Mouse (Mus musculus) lung, postnatal 0 days (tissue): ENCODE results near the gene Safb2. TPM values are rescaled to one million over a fixed set of nuclear protein-coding genes. Genes with fewer than 3 reads are reported as not detected.
A peak's percentile ranks its signal among the peaks of the same experiment; 100 is the strongest.

Source experiments
- ATAC-seq: fragments of 200-750 bp; cut with Nextera tagmentation; 2 replicates; pipeline ENCODE4 v1.8.0; 2017; ENCODE audit warnings: moderate library complexity
- DNase-seq: peaks from one replicate; pipeline ENCODE4 v3.0.0-alpha.2; 2016; ENCODE audit warnings: low spot score
- H3K27ac ChIP-seq: fragments of 300-500 bp; sonication (generic); 2 replicates; pipeline ENCODE4 v1.5.1; 2014; ENCODE audit warnings: antibody characterized with exemption, mild to moderate bottlenecking, low read length, mixed read lengths
- H3K27me3 ChIP-seq: fragments of 300-500 bp; sonication (generic); replicated peaks from 2 replicates; pipeline ENCODE4 v1.6.1; 2014; ENCODE audit warnings: low read length, mixed read lengths; ENCODE audit not compliant: insufficient read depth
- H3K36me3 ChIP-seq: fragments of 300-500 bp; sonication (generic); 2 replicates; pipeline ENCODE4 v1.6.1; 2014; ENCODE audit warnings: low read length, mixed read lengths; ENCODE audit not compliant: insufficient read depth
- H3K4me1 ChIP-seq: fragments of 300-500 bp; sonication (generic); 2 replicates; pipeline ENCODE4 v1.6.1; 2014; ENCODE audit warnings: antibody characterized with exemption, low read depth, low read length, mixed read lengths; ENCODE audit not compliant: insufficient read depth
- H3K4me2 ChIP-seq: fragments of 300-500 bp; sonication (generic); replicated peaks from 2 replicates; pipeline ENCODE4 v1.6.1; 2014; ENCODE audit warnings: low read depth, mild to moderate bottlenecking, low read length, moderate library complexity, mixed read lengths
- H3K4me3 ChIP-seq: fragments of 300-500 bp; sonication (generic); 2 replicates; pipeline ENCODE4 v1.5.1; 2014; ENCODE audit warnings: low read depth, low read length
- H3K9ac ChIP-seq: fragments of 300-500 bp; sonication (generic); replicated peaks from 2 replicates; pipeline ENCODE4 v1.6.1; 2014; ENCODE audit warnings: low read depth, mild to moderate bottlenecking
- H3K9me3 ChIP-seq: fragments of 300-500 bp; sonication (generic); 2 replicates; pipeline ENCODE4 v1.6.1; 2016; ENCODE audit warnings: low read length, mixed read lengths
- CTCF ChIP-seq: IDR thresholded peaks from 2 replicates; pipeline ENCODE4 v1.5.1; 2016; ENCODE audit warnings: antibody characterized with exemption, mild to moderate bottlenecking
- EP300 ChIP-seq: IDR thresholded peaks from 2 replicates; pipeline ENCODE4 v1.6.1; 2016; ENCODE audit warnings: antibody characterized with exemption, mild to moderate bottlenecking, control low read depth
- WGBS: fragments of 180-500 bp; shearing (Covaris S2); extraction: QIAGEN DNeasy Blood & Tissue Kit; methylation state at CpG from one replicate; pipeline ENCODE4 v1.1.7; 2014; 5-methylcytosine and 5-hydroxymethylcytosine counted together
- polyA plus RNA-seq: library from polyadenylated mRNA; unstranded; fragments of >200 nt; fragmentation: Nextera tagmentation; extraction: Ambion mirVana; gene quantifications from 2 replicates; pipeline ENCODE4 v1.2.1, GENCODE M21; 2015

Safb2 gene
- polyA plus RNA-seq, 1 experiment from 2014 or later, result 36.8 TPM

GRCm38 (mm10) chr17:56611861-56612564 lies 27.6 kb upstream of the Safb2 start:
- Histone ChIP-seq H3K27ac (no peak overlapping the region), H3K27me3 (no peaks in the 10 kb centered on the region), H3K4me2 (no peak overlapping the region), H3K4me1 (peaks cover 14% of the 10 kb centered on the region), H3K4me3 (no peak overlapping the region), H3K9ac (no peak overlapping the region), H3K36me3 (peaks cover 1% of the 10 kb centered on the region; the same call in 1 of the 2 replicates), H3K9me3 (no peaks in the 10 kb centered on the region)
- 19% methylated on average over 14 of the region's 14 CpGs for WGBS
- peak; percentile 73 for DNase-seq
- peak; percentile 10; the same call in 1 of the 2 replicates for ATAC-seq
- no peak for TF ChIP-seq EP300
- TF ChIP-seq CTCF, result no peak

GRCm38 (mm10) chr17:56611323-56611722 lies 26.9 kb upstream of the Safb2 start:
- Histone ChIP-seq H3K9ac (no peak overlapping the region), H3K27me3 (no peaks in the 10 kb centered on the region), H3K36me3 (peaks cover 8% of the 10 kb centered on the region; the same call in 1 of the 2 replicates), H3K9me3 (no peaks in the 10 kb centered on the region), H3K4me2 (no peak overlapping the region), H3K27ac (peak overlapping the region; percentile 20; the same call in 1 of the 2 replicates), H3K4me3 (no peak overlapping the region), H3K4me1 (peaks cover 14% of the 10 kb centered on the region)
- TF ChIP-seq EP300 (no peak), CTCF (no peak)
- DNase-seq (peak; percentile 29), ATAC-seq (no peak)
- 70% methylated on average over 2 of the region's 2 CpGs for WGBS

DNA sequence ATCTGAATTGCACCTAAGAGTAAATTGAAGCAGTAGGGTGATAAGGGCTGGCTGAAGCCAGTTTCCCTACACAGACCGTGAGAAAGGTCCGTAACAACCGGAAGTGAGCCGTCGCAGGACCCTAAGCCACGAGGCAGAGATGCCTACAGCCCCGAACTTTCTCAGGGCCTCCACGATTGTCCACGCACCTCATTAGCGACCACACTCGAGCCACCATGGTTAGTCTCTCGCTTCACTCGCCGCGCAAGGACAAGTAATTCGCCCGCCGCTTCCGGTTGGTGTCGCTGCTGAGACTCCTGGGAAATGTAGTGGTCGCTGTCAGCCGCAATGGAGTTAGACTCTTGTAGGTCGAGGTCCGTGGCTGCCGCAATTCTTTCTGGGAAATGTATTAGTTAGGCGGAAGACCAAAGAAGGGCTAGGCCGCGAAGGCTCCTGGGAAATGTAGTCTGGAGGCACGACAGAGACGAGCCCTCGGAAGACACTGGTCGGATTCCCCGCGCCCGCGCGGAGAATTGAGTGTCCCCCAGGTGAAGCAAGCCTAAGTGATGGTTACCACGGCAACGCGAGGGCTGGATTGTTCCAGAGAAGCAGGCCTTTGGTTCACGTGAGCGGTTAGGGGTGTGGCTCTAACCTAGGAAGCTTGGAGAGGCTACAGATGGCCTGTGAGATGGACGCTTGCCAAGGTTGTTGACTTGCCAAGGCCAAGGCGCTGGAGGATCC lies 25.2 kb upstream of the Safb2 start, which contains the start of gene 2410015M20Rik:
Gene 2410015M20Rik (minus strand): TSS at position 320 of the 720 bp plus-strand sequence.
- peak within 1 kb of the TSS; percentile 65 for H3K4me3 ChIP-seq
- H3K9me3 ChIP-seq, result no peaks in the 10 kb centered on the region
- under 1% methylated on average over 44 of the region's 44 CpGs for WGBS
- ATAC-seq, result peak; percentile 90
- peak within 1 kb of the TSS; percentile 83 for H3K9ac ChIP-seq
- DNase-seq, result peak; percentile 99
- peak within 1 kb of the TSS; percentile 59 for H3K4me2 ChIP-seq
- peak within 1 kb of the TSS; percentile 78 for H3K27ac ChIP-seq
- peaks cover 14% of the 10 kb centered on the region for H3K4me1 ChIP-seq
- TF ChIP-seq EP300, result no peak; the same call in 1 of the 2 replicates
- TF ChIP-seq CTCF, result peak; percentile 84
- H3K27me3 ChIP-seq, result no peaks in the 10 kb centered on the region
- H3K36me3 ChIP-seq, result peaks cover 16% of the 10 kb centered on the region; the same call in 1 of the 2 replicates

DNA sequence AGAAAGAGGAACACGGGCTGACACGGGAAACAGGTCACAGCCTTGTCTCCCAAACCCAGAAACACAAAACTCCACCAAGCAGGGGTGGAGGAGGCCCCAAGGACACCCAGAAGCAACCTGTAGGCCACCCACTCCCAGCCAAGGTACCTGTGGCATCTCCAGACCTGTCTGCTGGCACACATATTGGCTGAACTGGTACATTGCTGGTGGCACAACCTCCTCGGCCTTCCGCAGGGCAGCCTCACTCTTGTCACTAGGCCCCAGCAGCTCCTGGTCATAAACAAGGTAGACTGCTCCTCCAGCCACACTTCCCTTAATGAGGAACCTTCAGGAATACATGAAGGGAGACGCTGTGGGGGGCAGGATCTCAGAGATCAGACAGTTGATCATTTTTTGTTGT lies 24.3 kb upstream of the Safb2 start:
- Histone ChIP-seq H3K36me3 (peaks cover 19% of the 10 kb centered on the region; the same call in 1 of the 2 replicates), H3K9ac (peak overlapping the region; percentile 83), H3K27ac (peak overlapping the region; percentile 78), H3K27me3 (no peaks in the 10 kb centered on the region), H3K4me1 (peaks cover 9% of the 10 kb centered on the region), H3K4me2 (peak overlapping the region; percentile 59), H3K9me3 (no peaks in the 10 kb centered on the region), H3K4me3 (peak overlapping the region; percentile 65; the same call in 1 of the 2 replicates)
- 34% methylated on average over 5 of the region's 5 CpGs for WGBS
- no peak for DNase-seq
- no peak for ATAC-seq
- TF ChIP-seq CTCF, result no peak
- no peak for TF ChIP-seq EP300

DNA sequence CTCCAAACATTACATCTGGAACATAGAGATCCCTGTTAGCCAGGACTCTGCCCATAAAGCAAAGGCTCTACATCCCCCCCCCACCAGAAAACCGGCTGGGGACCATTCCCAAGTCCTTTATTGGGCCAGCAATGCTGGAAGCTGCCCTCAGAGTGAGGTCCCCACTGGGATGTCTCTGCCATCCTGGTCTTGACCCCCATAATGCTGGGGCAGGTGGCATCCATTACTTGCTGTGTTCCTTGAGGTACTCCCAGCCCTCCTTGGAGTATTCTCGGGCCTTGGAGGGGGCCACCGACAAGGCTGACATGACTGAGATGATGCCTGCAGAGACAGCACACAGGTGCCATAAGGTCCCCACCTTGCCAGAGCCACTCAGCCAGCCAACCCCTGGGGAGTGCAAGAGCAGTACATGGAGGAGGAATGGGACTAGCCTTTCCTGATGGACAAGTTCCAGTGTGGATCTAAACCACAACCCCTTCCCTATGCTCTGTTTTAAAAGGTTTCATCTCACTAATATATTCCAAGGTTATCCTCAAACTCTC lies 23.2 kb upstream of the Safb2 start:
- Histone ChIP-seq H3K4me1 (peaks cover 9% of the 10 kb centered on the region), H3K27me3 (no peaks in the 10 kb centered on the region), H3K9ac (no peak overlapping the region), H3K4me2 (no peak overlapping the region), H3K36me3 (peaks cover 30% of the 10 kb centered on the region), H3K4me3 (no peak overlapping the region), H3K9me3 (no peaks in the 10 kb centered on the region), H3K27ac (no peak overlapping the region)
- WGBS, result 74% methylated on average over 3 of the region's 3 CpGs
- no peak for TF ChIP-seq CTCF
- TF ChIP-seq EP300, result no peak
- DNase-seq, result no peak
- ATAC-seq, result no peak

DNA sequence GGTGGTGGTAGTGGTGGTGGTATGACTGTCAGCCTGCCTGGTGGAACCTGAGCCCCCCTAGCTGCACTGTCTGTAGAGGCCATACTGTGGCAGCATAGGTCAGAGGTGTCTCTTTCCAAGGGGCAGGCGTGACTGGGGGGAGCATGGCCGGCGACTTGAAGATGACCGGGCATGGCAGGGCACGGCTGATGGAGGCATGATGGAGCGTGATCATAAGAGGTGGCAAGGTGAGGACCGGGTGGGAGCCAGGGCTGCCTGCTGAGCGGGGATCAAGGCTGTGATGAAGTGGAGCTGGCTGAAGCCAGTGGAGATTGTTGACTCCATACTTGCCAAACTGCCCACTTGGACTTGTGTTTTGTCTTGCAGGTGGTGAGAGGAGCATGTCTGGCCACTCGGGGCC lies 21.0 kb upstream of the Safb2 start:
- H3K4me2 ChIP-seq, result no peak overlapping the region
- 87% methylated on average over 9 of the region's 9 CpGs for WGBS

More for the DNA sequence above, 21.0 kb upstream of the Safb2 start:
- ATAC-seq (no peak), DNase-seq (no peak)
- no peak overlapping the region for H3K4me3 ChIP-seq
- no peaks in the 10 kb centered on the region for H3K9me3 ChIP-seq
- H3K4me1 ChIP-seq, result peaks cover 8% of the 10 kb centered on the region
- H3K36me3 ChIP-seq, result peaks cover 42% of the 10 kb centered on the region
- H3K27me3 ChIP-seq, result no peaks in the 10 kb centered on the region
- no peak for TF ChIP-seq EP300
- TF ChIP-seq CTCF, result no peak
- no peak overlapping the region for H3K9ac ChIP-seq
- H3K27ac ChIP-seq, result no peak overlapping the region
